Mouse (Mus musculus) ES-Bruce4 (cell line): ENCODE data around the gene Eif5b.

Experiments
- CTCF ChIP-seq: IDR thresholded peaks from one replicate; pipeline ENCODE4 v1.8.1; 2011; ENCODE audit warnings: low read depth, low read length
- EP300 ChIP-seq: IDR thresholded peaks from 2 replicates; pipeline ENCODE4 v1.6.1; 2011; ENCODE audit warnings: low read depth, low read length; ENCODE audit not compliant: insufficient read depth
- POLR2A ChIP-seq: IDR thresholded peaks from one replicate; pipeline ENCODE4 v1.8.1; 2011; ENCODE audit warnings: low read length; ENCODE audit not compliant: insufficient read depth

- TF ChIP-seq EP300 (no peak), POLR2A (no peak), CTCF (no peak)
These were observed 41.1 kb downstream of the Eif5b start for GRCm38 (mm10) chr1:38038898-38039297.
